Mouse (Mus musculus): ENCODE measurements around the gene Dnaic1. TPM values are rescaled to one million over a fixed set of nuclear protein-coding genes. Genes with fewer than 3 reads are reported as not detected.

Dnaic1 gene
- total RNA-seq, 1 experiment: 1.7 TPM

DNA sequence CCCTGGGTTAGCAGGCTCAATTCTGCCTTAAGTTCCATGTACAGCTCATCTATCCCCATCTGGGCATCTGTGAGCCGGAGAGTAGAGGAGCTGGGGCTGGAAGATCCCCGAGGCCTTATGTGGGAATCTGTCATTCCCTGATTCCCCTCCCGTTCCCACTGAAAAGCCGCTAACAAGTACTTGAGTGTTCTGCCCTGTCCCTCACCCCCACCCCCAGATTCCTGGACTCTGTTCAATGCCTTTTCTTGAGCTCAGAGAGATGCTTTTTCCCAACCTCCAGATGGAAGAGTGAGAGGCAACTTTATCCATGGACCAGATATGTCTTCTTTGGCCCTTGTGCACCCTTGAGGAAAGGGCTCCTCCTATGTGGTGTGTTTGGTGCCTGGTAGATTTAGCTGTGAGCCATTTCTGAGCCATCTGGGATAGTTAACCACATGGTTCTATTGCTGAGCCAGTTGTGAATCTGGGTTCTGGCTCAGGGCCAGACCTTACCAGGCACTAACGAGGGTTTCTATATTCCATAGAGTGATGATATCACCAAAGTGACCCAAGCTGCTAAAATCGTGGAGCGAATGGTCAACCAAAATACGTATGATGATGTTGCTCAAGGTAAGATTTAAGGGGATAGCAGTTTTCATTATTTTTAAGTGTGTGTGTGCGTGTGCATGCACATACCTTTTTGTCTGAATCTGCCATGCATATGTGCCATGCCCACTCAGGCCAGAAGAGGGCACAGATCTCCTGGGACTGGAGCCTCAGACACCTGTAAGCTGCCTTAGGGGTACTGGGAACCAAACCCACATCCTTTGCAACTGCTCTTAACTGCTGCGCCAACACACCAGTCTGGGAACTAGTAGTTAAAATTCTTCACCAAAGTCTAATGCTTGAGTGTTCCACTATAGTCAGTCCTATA is 40.4 kb downstream of the Dnaic1 start:
- no peak for TF ChIP-seq CHD2 (IDR thresholded peaks at IDR 0.05; ENCODE audit: low read depth, low read length)
- TF ChIP-seq ZNF384 (IDR thresholded peaks at IDR 0.05; ENCODE audit: low read depth, low read length): no peak
- no peak for TF ChIP-seq ZC3H11A (IDR thresholded peaks at IDR 0.05; ENCODE audit: borderline replicate concordance, low read depth, low read length)
- TF ChIP-seq MAFK (IDR thresholded peaks at IDR 0.05; ENCODE audit: insufficient read depth, low read depth, low read length): no peak
- TF ChIP-seq HCFC1 (IDR thresholded peaks at IDR 0.05; ENCODE audit: borderline replicate concordance, insufficient read depth, low read length): no peak

DNA sequence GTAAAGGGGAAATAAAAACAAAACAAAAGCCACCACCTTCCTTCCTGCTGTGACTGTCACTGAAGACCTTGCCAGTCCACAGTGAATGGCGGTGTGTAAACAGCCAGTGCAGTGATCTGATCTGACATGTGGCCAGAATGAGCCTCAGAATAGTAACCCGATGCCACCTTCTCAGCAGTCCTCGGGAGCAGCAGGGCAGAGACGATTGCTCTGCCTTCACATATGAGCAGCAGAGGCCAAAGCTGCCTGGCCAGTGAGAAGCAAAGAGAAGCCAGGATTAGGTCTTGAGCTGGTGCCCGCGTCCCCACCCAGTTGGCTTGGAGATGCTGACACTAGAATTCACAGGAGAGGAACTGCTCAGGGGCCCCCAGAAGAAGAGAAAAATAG is 41.0 kb downstream of the Dnaic1 start:
- in situ Hi-C loops (cut with MboI; ENCODE audit: low sequenced_read_pairs in 2 of 2, unreplicated experiment in 2 of 2): no loop called here

More for the DNA sequence above, 40.4 kb downstream of the Dnaic1 start:
- Histone ChIP-seq H3K36me3 (ENCODE audit: control insufficient read depth, insufficient read depth, low read length, poor library complexity, severe bottlenecking) (no peaks in the 10 kb centered on the region), H3K9me3 (ENCODE audit: control insufficient read depth, insufficient read depth, low read depth, low read length) (no peaks in the 10 kb centered on the region), H3K4me1 (ENCODE audit: control insufficient read depth in 2 of 2, insufficient read depth in 2 of 2, low read length in 2 of 2, poor library complexity in 1 of 2) (no peaks in the 10 kb centered on the region), H3K4me3 (ENCODE audit: insufficient read depth in 1 of 2, low read depth in 1 of 2, low read length in 2 of 2, poor library complexity in 1 of 2, severe bottlenecking in 1 of 2) (no peak overlapping the region), H3K27ac (ENCODE audit: insufficient read depth, low read depth, low read length, poor library complexity, severe bottlenecking) (no peak overlapping the region), H3K9ac (ENCODE audit: insufficient read depth, low read depth, low read length, poor library complexity, severe bottlenecking) (no peak overlapping the region)
- in situ Hi-C loops (cut with MboI; ENCODE audit: low sequenced_read_pairs in 2 of 2, unreplicated experiment in 2 of 2): no loop called here
- no peak for DNase-seq (ENCODE audit: low read depth, low spot score)

DNA sequence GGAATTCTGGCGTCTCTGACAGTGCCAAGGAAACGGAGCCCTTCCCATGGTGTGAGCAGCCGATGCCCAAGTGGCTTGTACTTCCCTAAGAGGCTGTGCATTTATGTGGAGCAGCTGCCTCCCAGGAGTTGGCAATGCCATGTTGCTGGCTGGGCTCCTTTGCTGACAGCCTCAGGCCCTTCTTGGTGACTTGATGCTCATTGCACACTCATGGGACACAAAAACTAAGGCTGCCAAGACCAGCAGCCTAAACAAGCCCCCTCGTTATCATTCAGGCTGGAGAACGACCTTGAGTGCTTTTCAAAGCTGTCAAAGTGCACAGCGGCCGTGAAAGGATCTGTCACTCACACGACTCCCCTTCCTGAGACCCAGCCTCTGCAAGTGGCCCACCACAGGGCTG is 42.6 kb downstream of the Dnaic1 start:
- Histone ChIP-seq H3K4me1 (ENCODE audit: control insufficient read depth in 2 of 2, insufficient read depth in 2 of 2, low read length in 2 of 2, poor library complexity in 1 of 2) (no peaks in the 10 kb centered on the region), H3K36me3 (ENCODE audit: control insufficient read depth, insufficient read depth, low read length, poor library complexity, severe bottlenecking) (no peaks in the 10 kb centered on the region), H3K9me3 (ENCODE audit: control insufficient read depth, insufficient read depth, low read depth, low read length) (no peaks in the 10 kb centered on the region), H3K27ac (ENCODE audit: insufficient read depth, low read depth, low read length, poor library complexity, severe bottlenecking) (no peak overlapping the region), H3K9ac (ENCODE audit: insufficient read depth, low read depth, low read length, poor library complexity, severe bottlenecking) (no peak overlapping the region), H3K4me3 (ENCODE audit: insufficient read depth in 1 of 2, low read depth in 1 of 2, low read length in 2 of 2, poor library complexity in 1 of 2, severe bottlenecking in 1 of 2) (no peak overlapping the region)
- in situ Hi-C loops (cut with MboI; ENCODE audit: low sequenced_read_pairs in 2 of 2, unreplicated experiment in 2 of 2): no loop called here
- no peak for DNase-seq (ENCODE audit: low read depth, low spot score)
- TF ChIP-seq MAFK (IDR thresholded peaks at IDR 0.05; ENCODE audit: insufficient read depth, low read depth, low read length) (no peak), ZNF384 (IDR thresholded peaks at IDR 0.05; ENCODE audit: low read depth, low read length) (no peak), CHD2 (IDR thresholded peaks at IDR 0.05; ENCODE audit: low read depth, low read length) (no peak), HCFC1 (IDR thresholded peaks at IDR 0.05; ENCODE audit: borderline replicate concordance, insufficient read depth, low read length) (no peak), ZC3H11A (IDR thresholded peaks at IDR 0.05; ENCODE audit: borderline replicate concordance, low read depth, low read length) (no peak)

More for the DNA sequence above, 41.0 kb downstream of the Dnaic1 start:
- no peaks in the 10 kb centered on the region for H3K9me3 ChIP-seq (ENCODE audit: control insufficient read depth, insufficient read depth, low read depth, low read length)
- no peak overlapping the region for H3K9ac ChIP-seq (ENCODE audit: insufficient read depth, low read depth, low read length, poor library complexity, severe bottlenecking)
- no peak overlapping the region for H3K27ac ChIP-seq (ENCODE audit: insufficient read depth, low read depth, low read length, poor library complexity, severe bottlenecking)
- TF ChIP-seq MAFK (IDR thresholded peaks at IDR 0.05; ENCODE audit: insufficient read depth, low read depth, low read length): no peak
- no peak for TF ChIP-seq CHD2 (IDR thresholded peaks at IDR 0.05; ENCODE audit: low read depth, low read length)
- TF ChIP-seq HCFC1 (IDR thresholded peaks at IDR 0.05; ENCODE audit: borderline replicate concordance, insufficient read depth, low read length): no peak
- no peak for TF ChIP-seq ZC3H11A (IDR thresholded peaks at IDR 0.05; ENCODE audit: borderline replicate concordance, low read depth, low read length)
- TF ChIP-seq ZNF384 (IDR thresholded peaks at IDR 0.05; ENCODE audit: low read depth, low read length): no peak
- no peak for DNase-seq (ENCODE audit: low read depth, low spot score)
- H3K4me3 ChIP-seq (ENCODE audit: insufficient read depth in 1 of 2, low read depth in 1 of 2, low read length in 2 of 2, poor library complexity in 1 of 2, severe bottlenecking in 1 of 2): no peak overlapping the region
- no peaks in the 10 kb centered on the region for H3K36me3 ChIP-seq (ENCODE audit: control insufficient read depth, insufficient read depth, low read length, poor library complexity, severe bottlenecking)
- no peaks in the 10 kb centered on the region for H3K4me1 ChIP-seq (ENCODE audit: control insufficient read depth in 2 of 2, insufficient read depth in 2 of 2, low read length in 2 of 2, poor library complexity in 1 of 2)

DNA sequence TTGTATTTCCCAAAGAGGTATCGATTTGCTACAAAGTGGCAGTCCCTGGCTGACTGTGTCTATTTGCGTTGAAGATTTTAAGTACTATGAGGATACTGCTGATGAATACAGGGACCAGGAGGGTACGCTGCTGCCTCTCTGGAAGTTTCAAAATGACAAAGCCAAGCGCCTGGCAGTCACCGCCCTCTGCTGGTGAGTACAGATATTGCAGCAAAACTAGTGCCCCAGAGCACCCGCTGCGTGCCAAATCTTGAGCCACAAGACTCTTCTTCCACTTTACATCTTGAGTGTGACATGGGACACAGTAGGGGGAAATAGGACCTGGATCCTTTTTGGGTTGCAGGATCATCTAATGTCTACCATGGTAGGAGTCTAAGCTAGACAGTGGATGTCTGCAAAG is 44.6 kb downstream of the Dnaic1 start:
- TF ChIP-seq MAFK (IDR thresholded peaks at IDR 0.05; ENCODE audit: insufficient read depth, low read depth, low read length): no peak
- no peak for TF ChIP-seq ZC3H11A (IDR thresholded peaks at IDR 0.05; ENCODE audit: borderline replicate concordance, low read depth, low read length)
- TF ChIP-seq HCFC1 (IDR thresholded peaks at IDR 0.05; ENCODE audit: borderline replicate concordance, insufficient read depth, low read length): no peak
- no peak for TF ChIP-seq CHD2 (IDR thresholded peaks at IDR 0.05; ENCODE audit: low read depth, low read length)
- no peak for TF ChIP-seq ZNF384 (IDR thresholded peaks at IDR 0.05; ENCODE audit: low read depth, low read length)
- in situ Hi-C loops (cut with MboI; ENCODE audit: low sequenced_read_pairs in 2 of 2, unreplicated experiment in 2 of 2): no loop called here
- H3K27ac ChIP-seq (ENCODE audit: insufficient read depth, low read depth, low read length, poor library complexity, severe bottlenecking): no peak overlapping the region
- H3K36me3 ChIP-seq (ENCODE audit: control insufficient read depth, insufficient read depth, low read length, poor library complexity, severe bottlenecking): no peaks in the 10 kb centered on the region
- DNase-seq (ENCODE audit: low read depth, low spot score): peak; percentile 51
- no peaks in the 10 kb centered on the region for H3K4me1 ChIP-seq (ENCODE audit: control insufficient read depth in 2 of 2, insufficient read depth in 2 of 2, low read length in 2 of 2, poor library complexity in 1 of 2)
- no peak overlapping the region for H3K4me3 ChIP-seq (ENCODE audit: insufficient read depth in 1 of 2, low read depth in 1 of 2, low read length in 2 of 2, poor library complexity in 1 of 2, severe bottlenecking in 1 of 2)
- H3K9me3 ChIP-seq (ENCODE audit: control insufficient read depth, insufficient read depth, low read depth, low read length): no peaks in the 10 kb centered on the region
- H3K9ac ChIP-seq (ENCODE audit: insufficient read depth, low read depth, low read length, poor library complexity, severe bottlenecking): no peak overlapping the region
